Mouse (Mus musculus): ENCODE data around the gene Pot1a. TPM values are rescaled to one million over a fixed set of nuclear protein-coding genes. Genes with fewer than 3 reads are reported as not detected.

Gene Pot1a
- polyA plus RNA-seq, 1 experiment = 8.0 TPM

DNA sequence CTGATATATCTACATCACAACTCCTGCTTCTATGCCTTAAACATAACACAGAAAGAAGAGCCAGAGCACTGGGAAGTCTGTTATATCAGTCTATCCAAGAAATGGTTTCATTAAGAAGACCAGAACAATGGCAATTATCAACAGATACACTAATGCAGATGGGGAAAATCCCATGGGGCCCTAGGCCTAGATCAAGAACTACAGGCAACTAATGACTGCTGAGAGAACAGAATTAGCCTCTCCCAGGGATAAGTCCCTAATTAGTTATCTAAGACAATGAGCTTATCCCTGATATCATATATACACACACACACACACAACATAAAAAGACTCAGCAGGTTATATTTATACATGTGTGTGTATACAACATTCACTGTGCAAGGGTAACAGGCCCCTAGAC lies 72.5 kb downstream of the Pot1a start:
- Histone ChIP-seq H3K27me3 (ENCODE audit: control insufficient read depth, insufficient read depth, insufficient read length) (no peaks in the 10 kb centered on the region), H3K36me3 (ENCODE audit: control insufficient read depth, insufficient read depth) (no peaks in the 10 kb centered on the region), H3K4me2 (ENCODE audit: low read depth) (no peak overlapping the region), H3K79me2 (ENCODE audit: control insufficient read depth, insufficient read depth) (no peaks in the 10 kb centered on the region), H3ac (ENCODE audit: control insufficient read depth, insufficient read length) (no peak overlapping the region), H3K4me3 (no peak overlapping the region)
- no peak for TF ChIP-seq MAX (IDR thresholded peaks at IDR 0.05; ENCODE audit: low read depth)
- no peak for TF ChIP-seq REST (IDR thresholded peaks at IDR 0.05; ENCODE audit: insufficient read depth, insufficient read length)
- no peak for TF ChIP-seq E2F4 (IDR thresholded peaks at IDR 0.05; ENCODE audit: insufficient read depth)
- no peak for TF ChIP-seq MYOD1 (IDR thresholded peaks at IDR 0.05; ENCODE audit: control insufficient read depth in 1 of 3, insufficient read length in 2 of 3, low read depth in 2 of 3)
- TF ChIP-seq TCF12 (IDR thresholded peaks at IDR 0.05; ENCODE audit: insufficient read depth, poor library complexity, severe bottlenecking) = no peak
- no peak for TF ChIP-seq USF1 (IDR thresholded peaks at IDR 0.05; ENCODE audit: low read depth)
- no peak for TF ChIP-seq MYOG (IDR thresholded peaks at IDR 0.05; ENCODE audit: control insufficient read depth in 1 of 3, insufficient read depth in 1 of 3, insufficient read length in 2 of 3, low read depth in 2 of 3)
- no peak for TF ChIP-seq CEBPB (IDR thresholded peaks at IDR 0.05; ENCODE audit: insufficient read depth, poor library complexity, severe bottlenecking)
- TF ChIP-seq POLR2A (IDR thresholded peaks at IDR 0.05; ENCODE audit: insufficient read length, low read depth) = no peak
- TF ChIP-seq TCF3 (IDR thresholded peaks at IDR 0.05; ENCODE audit: insufficient read length, low read depth) = no peak
- TF ChIP-seq POLR2AphosphoS2 (IDR thresholded peaks at IDR 0.05; ENCODE audit: insufficient read length, low read depth) = no peak
- TF ChIP-seq SRF (IDR thresholded peaks at IDR 0.05; ENCODE audit: control insufficient read depth, insufficient read length, low read depth) = no peak

DNA sequence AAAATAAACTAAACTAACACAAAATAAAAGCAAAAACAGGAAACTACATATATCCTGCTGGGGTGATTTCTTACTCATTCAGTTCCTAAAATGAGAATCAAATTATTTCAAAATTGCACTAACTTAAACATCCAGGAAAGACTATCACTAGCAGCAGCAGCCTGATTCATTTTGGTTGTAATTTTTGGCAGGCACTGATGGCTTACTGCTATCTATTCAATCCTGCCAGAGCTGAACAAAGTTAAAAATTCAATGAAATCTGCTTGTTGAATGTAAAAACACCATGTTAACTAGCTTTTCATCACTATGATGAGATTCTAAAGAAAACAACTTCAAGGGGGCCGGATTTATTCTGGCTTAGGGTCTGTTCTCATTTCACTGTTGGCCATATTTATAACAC lies 82.5 kb downstream of the Pot1a start:
- H3ac ChIP-seq (ENCODE audit: control insufficient read depth, insufficient read length) = no peak overlapping the region
- no peak overlapping the region for H3K4me3 ChIP-seq
- H3K79me2 ChIP-seq (ENCODE audit: control insufficient read depth, insufficient read depth) = no peaks in the 10 kb centered on the region
- no peak overlapping the region for H3K4me2 ChIP-seq (ENCODE audit: low read depth)
- H3K27me3 ChIP-seq (ENCODE audit: control insufficient read depth, insufficient read depth, insufficient read length) = no peaks in the 10 kb centered on the region
- no peaks in the 10 kb centered on the region for H3K36me3 ChIP-seq (ENCODE audit: control insufficient read depth, insufficient read depth)
- TF ChIP-seq SRF (IDR thresholded peaks at IDR 0.05; ENCODE audit: control insufficient read depth, insufficient read length, low read depth) (no peak), REST (IDR thresholded peaks at IDR 0.05; ENCODE audit: insufficient read depth, insufficient read length) (no peak), USF1 (IDR thresholded peaks at IDR 0.05; ENCODE audit: low read depth) (no peak), MAX (IDR thresholded peaks at IDR 0.05; ENCODE audit: low read depth) (no peak), POLR2A (IDR thresholded peaks at IDR 0.05; ENCODE audit: insufficient read length, low read depth) (no peak)

- H3K79me2 ChIP-seq (ENCODE audit: control insufficient read depth, insufficient read depth) = no peaks in the 10 kb centered on the region
- no peak overlapping the region for H3K4me3 ChIP-seq
- H3ac ChIP-seq (ENCODE audit: control insufficient read depth, insufficient read length) = no peak overlapping the region
- no peak overlapping the region for H3K4me2 ChIP-seq (ENCODE audit: low read depth)
- no peaks in the 10 kb centered on the region for H3K27me3 ChIP-seq (ENCODE audit: control insufficient read depth, insufficient read depth, insufficient read length)
- no peak for TF ChIP-seq REST (IDR thresholded peaks at IDR 0.05; ENCODE audit: insufficient read depth, insufficient read length)
- TF ChIP-seq SRF (IDR thresholded peaks at IDR 0.05; ENCODE audit: control insufficient read depth, insufficient read length, low read depth) = no peak
- H3K36me3 ChIP-seq (ENCODE audit: control insufficient read depth, insufficient read depth) = no peaks in the 10 kb centered on the region
Observed at GRCm38 (mm10) chr6:25710601-25711000, 98.4 kb downstream of the Pot1a start.

- H3K36me3 ChIP-seq (ENCODE audit: control insufficient read depth, insufficient read depth) = no peaks in the 10 kb centered on the region
- H3K79me2 ChIP-seq (ENCODE audit: control insufficient read depth, insufficient read depth) = no peaks in the 10 kb centered on the region
- H3K4me2 ChIP-seq (ENCODE audit: low read depth) = no peak overlapping the region
- TF ChIP-seq MYOG (IDR thresholded peaks at IDR 0.05; ENCODE audit: control insufficient read depth in 1 of 3, insufficient read depth in 1 of 3, insufficient read length in 2 of 3, low read depth in 2 of 3) (no peak), REST (IDR thresholded peaks at IDR 0.05; ENCODE audit: insufficient read depth, insufficient read length) (no peak), CEBPB (IDR thresholded peaks at IDR 0.05; ENCODE audit: insufficient read depth, poor library complexity, severe bottlenecking) (no peak), MYOD1 (IDR thresholded peaks at IDR 0.05; ENCODE audit: control insufficient read depth in 1 of 3, insufficient read length in 2 of 3, low read depth in 2 of 3) (no peak), TCF3 (IDR thresholded peaks at IDR 0.05; ENCODE audit: insufficient read length, low read depth) (no peak), USF1 (IDR thresholded peaks at IDR 0.05; ENCODE audit: low read depth) (no peak), TCF12 (IDR thresholded peaks at IDR 0.05; ENCODE audit: insufficient read depth, poor library complexity, severe bottlenecking) (no peak), POLR2A (IDR thresholded peaks at IDR 0.05; ENCODE audit: insufficient read length, low read depth) (no peak), E2F4 (IDR thresholded peaks at IDR 0.05; ENCODE audit: insufficient read depth) (no peak), SRF (IDR thresholded peaks at IDR 0.05; ENCODE audit: control insufficient read depth, insufficient read length, low read depth) (no peak), POLR2AphosphoS2 (IDR thresholded peaks at IDR 0.05; ENCODE audit: insufficient read length, low read depth) (no peak), MAX (IDR thresholded peaks at IDR 0.05; ENCODE audit: low read depth) (no peak)
- H3K4me3 ChIP-seq = no peak overlapping the region
- no peaks in the 10 kb centered on the region for H3K27me3 ChIP-seq (ENCODE audit: control insufficient read depth, insufficient read depth, insufficient read length)
- no peak overlapping the region for H3ac ChIP-seq (ENCODE audit: control insufficient read depth, insufficient read length)
Observed at GRCm38 (mm10) chr6:25709250-25709895, 99.7 kb downstream of the Pot1a start.

DNA sequence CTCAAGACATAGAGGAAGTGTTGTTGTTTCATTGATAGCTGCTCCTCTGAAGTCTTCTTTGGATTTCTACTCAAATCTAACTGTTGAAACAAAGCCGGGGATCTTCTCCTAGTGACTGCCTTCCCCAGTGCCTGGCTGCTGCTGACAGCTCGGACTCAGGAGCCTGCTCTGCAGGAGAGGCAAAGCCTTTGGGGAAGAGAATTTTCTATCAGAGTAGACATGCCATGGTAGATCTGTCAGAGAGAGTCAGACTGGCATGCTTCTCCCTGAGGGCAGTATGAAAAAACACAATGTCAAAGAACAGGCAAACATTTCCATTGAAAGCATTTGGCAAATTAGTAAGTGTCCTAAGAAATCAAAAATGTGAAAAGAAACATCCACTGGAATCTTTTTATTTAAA lies 109.1 kb downstream of the Pot1a start:
- Histone ChIP-seq H3K27me3 (ENCODE audit: control insufficient read depth, insufficient read depth, insufficient read length) (no peaks in the 10 kb centered on the region), H3K4me2 (ENCODE audit: low read depth) (no peak overlapping the region), H3K4me3 (no peak overlapping the region), H3K79me2 (ENCODE audit: control insufficient read depth, insufficient read depth) (no peaks in the 10 kb centered on the region), H3K36me3 (ENCODE audit: control insufficient read depth, insufficient read depth) (no peaks in the 10 kb centered on the region), H3ac (ENCODE audit: control insufficient read depth, insufficient read length) (no peak overlapping the region)
- TF ChIP-seq USF1 (IDR thresholded peaks at IDR 0.05; ENCODE audit: low read depth) (no peak), REST (IDR thresholded peaks at IDR 0.05; ENCODE audit: insufficient read depth, insufficient read length) (no peak), POLR2AphosphoS2 (IDR thresholded peaks at IDR 0.05; ENCODE audit: insufficient read length, low read depth) (no peak), TCF3 (IDR thresholded peaks at IDR 0.05; ENCODE audit: insufficient read length, low read depth) (no peak), MYOG (IDR thresholded peaks at IDR 0.05; ENCODE audit: control insufficient read depth in 1 of 3, insufficient read depth in 1 of 3, insufficient read length in 2 of 3, low read depth in 2 of 3) (no peak), CEBPB (IDR thresholded peaks at IDR 0.05; ENCODE audit: insufficient read depth, poor library complexity, severe bottlenecking) (no peak), E2F4 (IDR thresholded peaks at IDR 0.05; ENCODE audit: insufficient read depth) (no peak)

Other genes with a start within 250 kb of the Pot1a start
- gene Gpr37, start 118.5 kb downstream of the Pot1a start, polyA plus RNA-seq (2012; fragmentation: generic; extraction: Trizol) = 0.08 TPM